Mouse (Mus musculus) heart, adult 18-20 months (tissue): ENCODE measurements around the gene Tmsb15b2. TPM values are rescaled to one million over a fixed set of nuclear protein-coding genes. Genes with fewer than 3 reads are reported as not detected.

Source experiments
- total RNA-seq, 2 experiments: library from RNA; stranded (reverse); gene quantifications; 2 replicates each; pipeline ENCODE4 v1.2.3; 2021

Gene Tmsb15b2
- total RNA-seq, 2 experiments from 2014 or later: 0.92 to 1.2 TPM

Other genes starting within 250 kb of the Tmsb15b2 start
- 10 to 100 TPM; 74.8 to 92.7 TPM for gene Morf4l2, start 231.8 kb downstream of the Tmsb15b2 start, total RNA-seq
- not detected for gene Glra4, start 195.4 kb downstream of the Tmsb15b2 start, total RNA-seq
- gene Plp1, start 152.8 kb downstream of the Tmsb15b2 start, total RNA-seq: 1 to 10 TPM; 2.5 to 3.3 TPM
- under 1 TPM; 0.10 to 0.25 TPM for gene Rab9b, start 106.7 kb downstream of the Tmsb15b2 start, total RNA-seq
- gene H2bfm, start 48.2 kb downstream of the Tmsb15b2 start, total RNA-seq: not detected
- not detected for gene Tmsb15l, start 1.4 kb upstream of the Tmsb15b2 start, total RNA-seq
- not detected for gene Tmsb15b1, start 1.4 kb upstream of the Tmsb15b2 start, total RNA-seq
- gene Zcchc18, start 17.7 kb upstream of the Tmsb15b2 start, total RNA-seq: under 1 TPM in 1 of 2 experiments, not detected in 1; 0.46 TPM
- gene Slc25a53, start 62.8 kb upstream of the Tmsb15b2 start, total RNA-seq: 1 to 10 TPM; 1.6 to 3.7 TPM
- 1 to 10 TPM; 4.4 to 4.8 TPM for gene Fam199x, start 74.1 kb upstream of the Tmsb15b2 start, total RNA-seq
- gene Esx1, start 146.6 kb upstream of the Tmsb15b2 start, total RNA-seq: not detected